Mouse (Mus musculus): ENCODE measurements around the gene Zscan26. TPM values are rescaled to one million over a fixed set of nuclear protein-coding genes. Genes with fewer than 3 reads are reported as not detected.
"Not testable (repeated sequence)": the region's sequence is repeated elsewhere in the genome, so short reads cannot be mapped to it uniquely, and the experiment has no call there.

Zscan26 gene
- polyA plus RNA-seq, 1 experiment from 2014 or later: 9.6 TPM

GRCm38 (mm10) chr13:21467336-21467735, 13.8 kb upstream of the Zscan26 start:
- H3K27me3 ChIP-seq: peaks cover 50% of the 10 kb centered on the region
- no peaks in the 10 kb centered on the region for H3K36me3 ChIP-seq (replicated peaks)
- no peaks in the 10 kb centered on the region for H3K9me3 ChIP-seq (replicated peaks)
- WGBS (ENCODE audit: insufficient replicate concordance): 72% methylated on average over 10 of the region's 10 CpGs
- H3K4me2 ChIP-seq: peak overlapping the region; percentile 93; the same call in 1 of the 2 replicates
- no peak overlapping the region for H3K9ac ChIP-seq
- H3K27ac ChIP-seq (replicated peaks): no peak overlapping the region
- peaks cover 23% of the 10 kb centered on the region for H3K4me1 ChIP-seq (replicated peaks)
- no peak for ATAC-seq (ENCODE audit: insufficient read depth)
- no peak overlapping the region for H3K4me3 ChIP-seq (replicated peaks)

- H3K4me3 ChIP-seq (replicated peaks); H3K36me3 ChIP-seq (replicated peaks); H3K9me3 ChIP-seq (replicated peaks); ATAC-seq (ENCODE audit: insufficient read depth); H3K27ac ChIP-seq (replicated peaks); H3K9ac ChIP-seq; H3K4me1 ChIP-seq (replicated peaks); H3K4me2 ChIP-seq: not testable (repeated sequence)
- WGBS (ENCODE audit: insufficient replicate concordance): 44% methylated on average over 9 of the region's 9 CpGs
- peaks cover 39% of the 10 kb centered on the region for H3K27me3 ChIP-seq
Measured at GRCm38 (mm10) chr13:21462516-21462915, 9.0 kb upstream of the Zscan26 start.

- H3K4me1 ChIP-seq (replicated peaks): peaks cover 13% of the 10 kb centered on the region
- H3K9ac ChIP-seq: no peak overlapping the region
- WGBS (ENCODE audit: insufficient replicate concordance): 40% methylated on average over 4 of the region's 4 CpGs
- no peak overlapping the region for H3K4me2 ChIP-seq
- no peaks in the 10 kb centered on the region for H3K9me3 ChIP-seq (replicated peaks)
- peaks cover 23% of the 10 kb centered on the region for H3K27me3 ChIP-seq
- no peaks in the 10 kb centered on the region for H3K36me3 ChIP-seq (replicated peaks)
- H3K4me3 ChIP-seq (replicated peaks): no peak overlapping the region
- H3K27ac ChIP-seq (replicated peaks): no peak overlapping the region
- no peak for ATAC-seq (ENCODE audit: insufficient read depth)
Measured at GRCm38 (mm10) chr13:21456347-21456746, 2.8 kb upstream of the Zscan26 start.

GRCm38 (mm10) chr13:21454133-21454532, 603 bp upstream of the Zscan26 start:
- Histone ChIP-seq H3K9me3 (replicated peaks) (no peaks in the 10 kb centered on the region), H3K4me2 (peak overlapping the region; percentile 69), H3K4me1 (replicated peaks) (peaks cover 16% of the 10 kb centered on the region), H3K9ac (no peak overlapping the region), H3K27me3 (peaks cover 17% of the 10 kb centered on the region), H3K4me3 (replicated peaks) (no peak overlapping the region; the same call in 1 of the 2 replicates), H3K36me3 (replicated peaks) (no peaks in the 10 kb centered on the region), H3K27ac (replicated peaks) (peak overlapping the region; percentile 79; the same call in 1 of the 2 replicates)
- ATAC-seq (ENCODE audit: insufficient read depth): peak; percentile 74
- 66% methylated on average over 3 of the region's 3 CpGs for WGBS (ENCODE audit: insufficient replicate concordance)

- no peaks in the 10 kb centered on the region for H3K9me3 ChIP-seq (replicated peaks)
- WGBS (ENCODE audit: insufficient replicate concordance): 3% methylated on average over 13 of the region's 13 CpGs
- peak overlapping the region; percentile 58 for H3K9ac ChIP-seq
- H3K4me1 ChIP-seq (replicated peaks): peaks cover 24% of the 10 kb centered on the region
- no peak for ATAC-seq (ENCODE audit: insufficient read depth)
- H3K36me3 ChIP-seq (replicated peaks): peaks cover 6% of the 10 kb centered on the region
- H3K4me3 ChIP-seq (replicated peaks): peak overlapping the region; percentile 73
- H3K27me3 ChIP-seq: peaks cover 17% of the 10 kb centered on the region
- H3K27ac ChIP-seq (replicated peaks): peak overlapping the region; percentile 79
- peak overlapping the region; percentile 69 for H3K4me2 ChIP-seq
Measured at GRCm38 (mm10) chr13:21453042-21453441, 488 bp downstream of the Zscan26 start.

- ATAC-seq (ENCODE audit: insufficient read depth): 0 out of 2 replicates have a peak, but pooled peaks have one; percentile 22
- H3K4me3 ChIP-seq (replicated peaks): no peak overlapping the region
- H3K9me3 ChIP-seq (replicated peaks): no peaks in the 10 kb centered on the region
- peak overlapping the region; percentile 13; the same call in 1 of the 2 replicates for H3K4me2 ChIP-seq
- peaks cover 23% of the 10 kb centered on the region for H3K4me1 ChIP-seq (replicated peaks)
- H3K27me3 ChIP-seq: no peaks in the 10 kb centered on the region
- 64% methylated on average over 16 of the region's 16 CpGs for WGBS (ENCODE audit: insufficient replicate concordance)
- peak overlapping the region; percentile 38; the same call in 1 of the 2 replicates for H3K27ac ChIP-seq (replicated peaks)
- no peak overlapping the region for H3K9ac ChIP-seq
- peaks cover 40% of the 10 kb centered on the region for H3K36me3 ChIP-seq (replicated peaks)
Measured at GRCm38 (mm10) chr13:21447856-21448614, 5.5 kb downstream of the Zscan26 start.

- no peak for ATAC-seq (ENCODE audit: insufficient read depth)
- no peaks in the 10 kb centered on the region for H3K9me3 ChIP-seq (replicated peaks)
- no peak overlapping the region for H3K4me2 ChIP-seq
- peaks cover 17% of the 10 kb centered on the region for H3K4me1 ChIP-seq (replicated peaks)
- no peak overlapping the region for H3K4me3 ChIP-seq (replicated peaks)
- 77% methylated on average over 9 of the region's 9 CpGs for WGBS (ENCODE audit: insufficient replicate concordance)
- no peak overlapping the region for H3K9ac ChIP-seq
- H3K36me3 ChIP-seq (replicated peaks): peaks cover 40% of the 10 kb centered on the region
- H3K27ac ChIP-seq (replicated peaks): no peak overlapping the region
- no peaks in the 10 kb centered on the region for H3K27me3 ChIP-seq
Measured at GRCm38 (mm10) chr13:21446796-21447195, 6.7 kb downstream of the Zscan26 start.

GRCm38 (mm10) chr13:21441207-21441572, 12.3 kb downstream of the Zscan26 start:
- no peak for ATAC-seq (ENCODE audit: insufficient read depth)
- Histone ChIP-seq H3K9ac (peak overlapping the region; percentile 73), H3K4me2 (peak overlapping the region; percentile 83)

GRCm38 (mm10) chr13:21440503-21441206, 12.9 kb downstream of the Zscan26 start, which contains the start of gene Pgbd1:
Pgbd1 (minus strand) TSS chr13:21441058.
- H3K9ac ChIP-seq: peak within 1 kb of the TSS; percentile 73
- peaks cover 20% of the 10 kb centered on the region for H3K4me1 ChIP-seq (replicated peaks)
- peak; percentile 84 for ATAC-seq (ENCODE audit: insufficient read depth)
- peak within 1 kb of the TSS; percentile 82 for H3K27ac ChIP-seq (replicated peaks)
- no peaks in the 10 kb centered on the region for H3K9me3 ChIP-seq (replicated peaks)
- peaks cover 24% of the 10 kb centered on the region for H3K36me3 ChIP-seq (replicated peaks)
- H3K4me2 ChIP-seq: peak within 1 kb of the TSS; percentile 83
- no peaks in the 10 kb centered on the region for H3K27me3 ChIP-seq
- H3K4me3 ChIP-seq (replicated peaks): peak within 1 kb of the TSS; percentile 70
- WGBS (ENCODE audit: insufficient replicate concordance): under 1% methylated on average over 32 of the region's 32 CpGs

More at GRCm38 (mm10) chr13:21441207-21441572, 12.3 kb downstream of the Zscan26 start:
- Histone ChIP-seq H3K27ac (replicated peaks) (peak overlapping the region; percentile 82), H3K36me3 (replicated peaks) (peaks cover 24% of the 10 kb centered on the region), H3K4me1 (replicated peaks) (peaks cover 20% of the 10 kb centered on the region), H3K27me3 (no peaks in the 10 kb centered on the region), H3K4me3 (replicated peaks) (peak overlapping the region; percentile 70), H3K9me3 (replicated peaks) (no peaks in the 10 kb centered on the region)
- WGBS (ENCODE audit: insufficient replicate concordance): 15% methylated on average over 10 of the region's 10 CpGs

- H3K27ac ChIP-seq (replicated peaks): no peak overlapping the region
- peaks cover 9% of the 10 kb centered on the region for H3K4me1 ChIP-seq (replicated peaks)
- no peak overlapping the region for H3K4me3 ChIP-seq (replicated peaks)
- H3K4me2 ChIP-seq: no peak overlapping the region
- no peak for ATAC-seq (ENCODE audit: insufficient read depth)
- H3K36me3 ChIP-seq (replicated peaks): no peaks in the 10 kb centered on the region
- H3K9me3 ChIP-seq (replicated peaks): no peaks in the 10 kb centered on the region
- H3K9ac ChIP-seq: no peak overlapping the region
- H3K27me3 ChIP-seq: no peaks in the 10 kb centered on the region
- 77% methylated on average over 4 of the region's 4 CpGs for WGBS (ENCODE audit: insufficient replicate concordance)
Measured at GRCm38 (mm10) chr13:21435476-21435875, 18.1 kb downstream of the Zscan26 start.

- no peak overlapping the region for H3K4me2 ChIP-seq
- no peaks in the 10 kb centered on the region for H3K9me3 ChIP-seq (replicated peaks)
- H3K27ac ChIP-seq (replicated peaks): no peak overlapping the region
- no peak for ATAC-seq (ENCODE audit: insufficient read depth)
- H3K9ac ChIP-seq: no peak overlapping the region
- no peaks in the 10 kb centered on the region for H3K36me3 ChIP-seq (replicated peaks)
- no peak overlapping the region for H3K4me3 ChIP-seq (replicated peaks)
- peaks cover 23% of the 10 kb centered on the region for H3K4me1 ChIP-seq (replicated peaks)
- 85% methylated on average over 1 of the region's 1 CpGs for WGBS (ENCODE audit: insufficient replicate concordance)
- H3K27me3 ChIP-seq: no peaks in the 10 kb centered on the region
Measured at GRCm38 (mm10) chr13:21427631-21428030, 25.9 kb downstream of the Zscan26 start.

Measured in liver, embryonic 15.5 days (tissue).